Mouse (Mus musculus): ENCODE measurements around the gene Hspa2.

DNA sequence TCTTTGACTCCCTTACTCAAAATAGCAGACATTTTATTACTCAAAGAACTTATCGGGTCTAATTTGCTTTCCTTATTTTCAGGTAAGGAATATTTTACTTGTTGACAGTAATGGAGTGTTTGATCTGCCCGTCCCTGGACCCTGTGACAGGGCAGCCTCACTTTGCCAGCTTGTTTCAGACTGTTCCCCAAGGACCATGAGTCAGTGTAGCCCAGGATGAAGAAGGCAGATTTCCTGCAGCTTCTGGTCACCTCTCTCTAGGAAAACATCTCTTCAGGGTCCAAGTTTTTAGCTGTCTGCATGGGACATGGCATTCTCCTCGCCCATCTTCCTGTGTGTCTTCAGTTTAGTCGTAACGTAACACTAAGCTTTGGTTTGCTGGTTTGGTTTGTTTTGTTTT, 6.7 kb upstream of the Hspa2 start:
- TF ChIP-seq CTCF (IDR thresholded peaks at IDR 0.05; ENCODE audit: low read depth) = no peak
- no peak for TF ChIP-seq EP300 (optimal IDR thresholded peaks at IDR 0.05)

All from stomach, postnatal 0 days (tissue).